Mouse (Mus musculus) kidney, adult 2 months (tissue): ENCODE measurements around the gene Gde1. TPM values are rescaled to one million over a fixed set of nuclear protein-coding genes. Genes with fewer than 3 reads are reported as not detected.

ENCODE experiments used
- DNase-seq: peaks from one replicate; pipeline ENCODE4 v3.0.0; 2021
- H3K27ac ChIP-seq: fragments of 200-500 bp; 2 replicates; pipeline ENCODE4 v1.5.1; 2012; ENCODE audit warnings: low read depth, low read length, control low read depth, inconsistent platforms; ENCODE audit not compliant: insufficient read depth
- H3K27me3 ChIP-seq: fragments of 200-500 bp; replicated peaks from 2 replicates; pipeline ENCODE4 v1.6.1; 2012; ENCODE audit warnings: mild to moderate bottlenecking, moderate library complexity, low read length, inconsistent platforms; ENCODE audit not compliant: control insufficient read depth, insufficient read depth
- H3K36me3 ChIP-seq: fragments of 200-500 bp; 2 replicates; pipeline ENCODE4 v1.6.1; 2012; ENCODE audit warnings: mild to moderate bottlenecking, moderate library complexity, low read length, inconsistent platforms; ENCODE audit not compliant: control insufficient read depth, insufficient read depth
- H3K4me1 ChIP-seq: fragments of 200-500 bp; 2 replicates; pipeline ENCODE4 v1.6.1; 2011; ENCODE audit warnings: low read length; ENCODE audit not compliant: control insufficient read depth, insufficient read depth
- H3K4me3 ChIP-seq: fragments of 200-500 bp; 2 replicates; pipeline ENCODE4 v1.5.1; 2011; ENCODE audit warnings: mild to moderate bottlenecking, low read depth, low read length, control low read depth; ENCODE audit not compliant: insufficient read depth
- CTCF ChIP-seq: fragments of 200-500 bp; conservative IDR thresholded peaks from 2 replicates; pipeline ENCODE4 v1.5.1; 2011; ENCODE audit warnings: low read depth, mild to moderate bottlenecking, control low read depth, low read length, moderate library complexity, mixed read lengths; ENCODE audit not compliant: insufficient read depth, insufficient read length
- POLR2A ChIP-seq: fragments of 200-500 bp; IDR thresholded peaks from one replicate; pipeline ENCODE4 v1.6.1; 2011; ENCODE audit warnings: low read depth, low read length, control low read depth
- WGBS: fragments of 180-500 bp; shearing (Covaris S2); methylation state at CpG from one replicate; pipeline ENCODE4 v1.1.7; 2018; 5-methylcytosine and 5-hydroxymethylcytosine counted together
- polyA plus RNA-seq: library from polyadenylated mRNA; depleted of rRNA; stranded (reverse); fragments of >200 nt; gene quantifications from 2 replicates; pipeline ENCODE4 v1.2.3, GENCODE M21; 2012

The Gde1 gene
- polyA plus RNA-seq, 1 experiment = 172 TPM

GRCm38 (mm10) chr7:118706488-118706887 lies 910 bp upstream of the Gde1 start:
- WGBS = 85% methylated on average over 5 of the region's 5 CpGs
- no peaks in the 10 kb centered on the region for H3K27me3 ChIP-seq
- peak overlapping the region; percentile 84 for H3K27ac ChIP-seq
- no peak overlapping the region for H3K4me3 ChIP-seq
- TF ChIP-seq POLR2A (no peak), CTCF (no peak)
- peak; percentile 10 for DNase-seq
- H3K36me3 ChIP-seq = no peaks in the 10 kb centered on the region
- peaks cover 11% of the 10 kb centered on the region; the same call in 1 of the 2 replicates for H3K4me1 ChIP-seq

DNA sequence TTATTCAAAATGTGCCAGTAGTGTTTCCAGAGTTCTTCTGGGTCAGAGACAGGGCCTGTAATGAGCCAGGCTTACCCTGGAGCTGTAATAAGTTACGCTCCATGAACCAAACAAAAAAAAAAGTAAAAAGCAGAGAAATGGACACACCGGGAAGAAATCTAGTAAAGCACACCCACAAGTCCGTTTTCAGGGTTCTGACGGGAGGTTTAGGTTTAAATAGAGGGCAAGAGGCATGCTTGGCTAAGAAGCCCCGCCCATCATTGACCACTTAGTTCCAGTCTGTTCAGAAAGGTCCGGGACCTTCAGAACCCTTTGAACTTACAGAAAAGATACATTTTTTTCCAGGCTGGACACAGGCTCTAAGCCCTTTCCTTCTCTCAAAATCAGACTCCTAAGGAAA lies 473 bp upstream of the Gde1 start:
- Histone ChIP-seq H3K36me3 (no peaks in the 10 kb centered on the region), H3K4me3 (peak overlapping the region; percentile 87; the same call in 1 of the 2 replicates), H3K4me1 (peaks cover 11% of the 10 kb centered on the region; the same call in 1 of the 2 replicates), H3K27me3 (no peaks in the 10 kb centered on the region), H3K27ac (peak overlapping the region; percentile 84)
- no peak for TF ChIP-seq CTCF
- TF ChIP-seq POLR2A = no peak
- DNase-seq = no peak
- 22% methylated on average over 6 of the region's 6 CpGs for WGBS

GRCm38 (mm10) chr7:118704001-118704850 lies 1.4 kb downstream of the Gde1 start:
- 66% methylated on average over 9 of the region's 9 CpGs for WGBS

GRCm38 (mm10) chr7:118703144-118703561 lies 2.4 kb downstream of the Gde1 start:
- Histone ChIP-seq H3K27ac (no peak overlapping the region), H3K27me3 (no peaks in the 10 kb centered on the region), H3K4me1 (peaks cover 11% of the 10 kb centered on the region; the same call in 1 of the 2 replicates), H3K4me3 (no peak overlapping the region), H3K36me3 (no peaks in the 10 kb centered on the region)
- 60% methylated on average over 15 of the region's 15 CpGs for WGBS
- DNase-seq = peak; percentile 52
- TF ChIP-seq POLR2A = no peak
- TF ChIP-seq CTCF = no peak

More at GRCm38 (mm10) chr7:118704001-118704850, 1.4 kb downstream of the Gde1 start:
- DNase-seq = no peak
- no peaks in the 10 kb centered on the region for H3K36me3 ChIP-seq
- peak overlapping the region; percentile 87 for H3K4me3 ChIP-seq
- TF ChIP-seq POLR2A (no peak), CTCF (no peak)
- peak overlapping the region; percentile 20; the same call in 1 of the 2 replicates for H3K27ac ChIP-seq
- no peaks in the 10 kb centered on the region for H3K27me3 ChIP-seq
- peaks cover 11% of the 10 kb centered on the region; the same call in 1 of the 2 replicates for H3K4me1 ChIP-seq

- 88% methylated on average over 9 of the region's 9 CpGs for WGBS
- Histone ChIP-seq H3K4me1 (peaks cover 7% of the 10 kb centered on the region; the same call in 1 of the 2 replicates), H3K27me3 (no peaks in the 10 kb centered on the region), H3K4me3 (no peak overlapping the region), H3K27ac (no peak overlapping the region), H3K36me3 (peaks cover 3% of the 10 kb centered on the region; the same call in 1 of the 2 replicates)
- TF ChIP-seq POLR2A = no peak
- no peak for TF ChIP-seq CTCF
- DNase-seq = no peak
These were observed 6.7 kb downstream of the Gde1 start for GRCm38 (mm10) chr7:118698882-118699281.

- WGBS = 68% methylated on average over 4 of the region's 4 CpGs
- TF ChIP-seq CTCF (no peak), POLR2A (no peak)
- peaks cover 3% of the 10 kb centered on the region; the same call in 1 of the 2 replicates for H3K36me3 ChIP-seq
- H3K4me3 ChIP-seq = no peak overlapping the region
- no peak for DNase-seq
- no peaks in the 10 kb centered on the region for H3K4me1 ChIP-seq
- H3K27ac ChIP-seq = no peak overlapping the region
- no peaks in the 10 kb centered on the region for H3K27me3 ChIP-seq
These were observed 8.4 kb downstream of the Gde1 start for GRCm38 (mm10) chr7:118697168-118697567.

- H3K4me3 ChIP-seq = no peak overlapping the region
- no peaks in the 10 kb centered on the region for H3K4me1 ChIP-seq
- DNase-seq = no peak
- 93% methylated on average over 6 of the region's 6 CpGs for WGBS
- peaks cover 4% of the 10 kb centered on the region; the same call in 1 of the 2 replicates for H3K36me3 ChIP-seq
- H3K27me3 ChIP-seq = no peaks in the 10 kb centered on the region
- no peak for TF ChIP-seq POLR2A
- no peak for TF ChIP-seq CTCF
- no peak overlapping the region for H3K27ac ChIP-seq
These were observed 9.4 kb downstream of the Gde1 start for GRCm38 (mm10) chr7:118696146-118696545.
